Mouse (Mus musculus): ENCODE results near the gene Idnk.

Gene Idnk

GRCm38 (mm10) chr13:58194908-58195307, 37.5 kb downstream of the Idnk start:
- DNase-seq: no peak

- no peak for DNase-seq
Observed at GRCm38 (mm10) chr13:58197211-58197610, 39.8 kb downstream of the Idnk start.

- peak; percentile 20 to 26 for DNase-seq
Observed at GRCm38 (mm10) chr13:58197981-58198640, 40.7 kb downstream of the Idnk start.

- no peak for DNase-seq
Observed at GRCm38 (mm10) chr13:58201343-58201742, 43.9 kb downstream of the Idnk start.

- no peak for DNase-seq
Observed at GRCm38 (mm10) chr13:58201908-58202307, 44.5 kb downstream of the Idnk start.

- no peak for DNase-seq
Observed at GRCm38 (mm10) chr13:58202903-58203302, 45.5 kb downstream of the Idnk start.

GRCm38 (mm10) chr13:58204202-58204601, 46.8 kb downstream of the Idnk start:
- no peak for DNase-seq

GRCm38 (mm10) chr13:58204986-58205385, 47.5 kb downstream of the Idnk start:
- peak; percentile 54 to 56 for DNase-seq

GRCm38 (mm10) chr13:58206084-58206483, 48.6 kb downstream of the Idnk start:
- no peak for DNase-seq

- no peak for DNase-seq
Observed at GRCm38 (mm10) chr13:58210441-58210840, 53.0 kb downstream of the Idnk start.

- DNase-seq: no peak
Observed at GRCm38 (mm10) chr13:58212530-58212929, 55.1 kb downstream of the Idnk start.

GRCm38 (mm10) chr13:58213801-58214200, 56.4 kb downstream of the Idnk start:
- peak; percentile 41 to 42 for DNase-seq

Data from B cell, adult 2 months (primary cell).